Mouse (Mus musculus): ENCODE measurements around the gene Akap6.

Gene Akap6

DNA sequence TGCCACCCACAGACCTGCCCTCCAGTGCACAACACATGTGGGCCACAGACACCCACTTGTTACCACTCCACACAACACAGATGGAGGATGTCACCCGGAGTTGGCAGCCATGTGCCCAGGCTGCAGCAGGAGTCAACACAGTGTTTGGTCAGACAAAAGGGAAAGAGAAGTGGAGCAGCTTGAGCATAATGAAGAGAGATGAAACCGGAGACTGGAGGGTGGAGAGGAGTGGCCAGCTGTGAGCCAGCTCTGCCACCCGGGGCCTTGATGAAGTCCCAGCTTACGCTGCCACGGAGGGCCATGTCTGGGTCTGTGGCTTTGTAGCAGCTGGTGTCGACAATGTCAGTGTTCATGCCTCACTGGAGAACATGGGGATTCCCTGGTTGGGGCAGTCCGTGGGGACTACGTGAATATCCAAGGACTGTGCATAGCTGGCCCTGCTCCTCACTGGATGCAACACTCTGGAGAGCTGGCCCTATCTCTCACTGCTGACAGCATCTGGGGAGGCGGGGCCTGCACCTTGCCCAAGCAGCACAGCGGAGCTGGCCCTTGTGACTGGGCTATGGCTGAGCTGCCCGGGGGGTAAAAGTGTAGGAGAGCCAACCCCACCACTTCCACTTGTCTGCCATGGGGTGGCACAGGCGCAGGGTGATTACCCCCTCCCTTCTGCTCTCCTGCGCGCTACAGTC lies 148.8 kb downstream of the Akap6 start:
- no peak for DNase-seq (ENCODE audit: low read depth, low spot score)

DNA sequence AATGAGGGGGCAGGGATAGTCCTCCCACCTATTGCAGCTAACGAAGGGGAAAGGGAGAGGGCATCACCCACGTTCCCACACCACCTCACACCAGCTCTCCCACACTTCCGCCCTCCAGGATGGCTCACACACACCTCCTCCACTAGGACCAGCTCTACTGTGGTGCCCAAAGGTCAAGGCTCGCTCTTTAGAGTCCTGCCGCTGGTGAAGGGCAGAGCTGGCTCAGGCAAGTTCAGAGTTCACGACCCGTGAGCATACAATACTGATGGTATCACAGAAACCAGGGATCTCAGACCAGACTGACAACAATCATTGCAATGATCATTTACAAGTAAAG lies 149.3 kb downstream of the Akap6 start:
- no peak for DNase-seq (ENCODE audit: low read depth, low spot score)

DNA sequence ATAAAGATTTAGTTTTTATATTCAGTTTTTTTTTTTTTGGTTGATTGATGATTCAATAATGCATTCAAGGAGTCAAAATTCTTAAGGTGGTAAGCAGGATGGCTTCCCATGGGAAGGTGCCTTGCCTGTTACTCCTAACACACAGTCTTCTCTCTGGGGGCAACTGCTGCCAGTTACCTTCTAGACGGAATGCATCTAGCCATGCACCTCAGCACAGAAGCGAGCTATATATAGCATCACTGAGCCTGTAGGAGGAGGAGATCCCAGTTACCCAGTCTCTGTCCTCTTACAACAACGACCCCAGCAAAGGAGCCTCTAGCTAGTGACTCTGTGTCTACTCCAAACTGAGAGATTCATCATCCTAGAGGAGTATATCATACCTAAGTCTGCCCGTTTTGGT lies 150.1 kb downstream of the Akap6 start:
- DNase-seq (ENCODE audit: low read depth, low spot score), result no peak

GRCm38 (mm10) chr12:52850332-52851036 lies 151.3 kb downstream of the Akap6 start:
- no peak for DNase-seq (ENCODE audit: low read depth, low spot score)

DNA sequence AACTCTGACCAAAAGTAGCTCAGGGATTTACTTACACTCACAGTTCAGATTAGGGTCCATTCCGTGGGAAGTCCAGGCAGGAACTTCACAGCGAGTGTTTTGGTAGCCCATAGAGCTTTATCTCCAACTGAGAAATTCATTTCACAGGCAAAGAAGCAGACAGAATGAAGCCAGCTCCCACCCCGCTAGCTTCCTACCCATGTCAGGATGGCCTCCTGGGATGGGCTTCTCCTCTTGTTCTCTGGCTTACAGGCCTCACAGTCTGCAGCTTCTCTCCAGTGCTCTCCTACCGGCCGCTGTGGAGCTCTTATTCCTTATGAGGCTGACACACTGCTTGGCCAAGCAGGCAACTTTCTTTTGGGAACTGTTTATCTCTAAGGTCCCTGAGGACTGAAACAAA lies 152.0 kb downstream of the Akap6 start:
- no peak for DNase-seq (ENCODE audit: low read depth, low spot score)

DNA sequence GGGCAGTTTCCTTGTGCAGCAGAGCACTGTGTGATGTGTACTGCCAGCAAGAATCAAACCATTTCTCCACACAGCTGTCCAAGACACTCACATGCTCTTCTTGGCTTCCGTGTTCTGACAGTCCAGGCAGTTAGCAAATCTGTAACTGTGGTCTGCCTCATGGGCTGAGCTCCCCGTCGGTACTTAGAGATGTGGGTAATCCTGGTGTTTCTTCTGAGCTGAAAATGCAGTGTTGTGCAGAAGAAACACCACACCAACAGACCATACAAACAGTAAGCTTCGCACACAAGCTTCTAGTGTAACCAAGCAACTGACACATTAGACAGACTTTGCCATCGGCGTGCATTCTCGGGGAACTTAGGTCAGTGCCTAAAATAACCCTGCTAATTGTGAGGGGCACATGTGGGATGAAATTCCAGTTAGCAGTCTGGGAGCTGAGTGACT lies 155.1 kb downstream of the Akap6 start:
- no peak for DNase-seq (ENCODE audit: low read depth, low spot score)

DNA sequence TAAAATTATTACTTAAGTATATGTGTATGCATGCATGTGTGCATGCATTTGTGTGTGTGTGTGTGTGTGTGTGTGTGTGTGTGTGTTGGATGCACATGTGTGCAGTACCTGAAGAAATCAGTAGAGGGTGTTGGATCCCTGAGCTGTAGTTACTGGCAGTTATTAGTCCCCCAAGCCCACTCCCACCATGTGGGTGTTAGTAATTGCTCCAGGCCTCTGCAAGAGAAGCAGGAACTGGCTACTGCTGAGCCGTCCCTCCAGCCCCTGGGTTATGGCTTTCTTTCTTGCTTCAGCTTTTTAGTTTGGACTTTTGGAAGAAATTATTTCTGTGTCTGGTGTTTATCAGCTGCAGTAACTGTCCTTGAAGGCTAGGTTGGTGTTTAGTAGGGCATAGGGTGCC lies 156.9 kb downstream of the Akap6 start:
- DNase-seq (ENCODE audit: low read depth, low spot score), result no peak

GRCm38 (mm10) chr12:52857306-52857705 lies 158.1 kb downstream of the Akap6 start:
- DNase-seq (ENCODE audit: low read depth, low spot score), result no peak

DNA sequence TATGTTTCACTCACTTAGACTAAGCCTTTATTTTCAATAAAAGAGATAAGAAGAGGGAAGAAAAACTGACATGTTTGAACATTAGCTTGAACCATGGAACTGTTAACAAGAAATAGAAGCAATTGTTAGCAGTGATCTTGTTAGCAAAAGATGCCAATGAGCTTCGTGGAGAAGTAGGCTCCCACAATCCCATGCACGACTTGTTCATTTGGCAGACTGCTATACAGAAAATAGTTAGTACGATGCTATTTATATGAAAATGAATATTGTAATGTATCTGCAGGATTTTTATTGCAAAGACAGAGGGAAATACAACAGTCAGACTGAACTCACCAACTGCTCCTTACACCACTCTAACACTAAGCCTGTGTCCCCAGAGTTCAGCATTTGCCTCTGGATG lies 162.7 kb downstream of the Akap6 start:
- DNase-seq (ENCODE audit: low read depth, low spot score), result no peak

- no peak for DNase-seq (ENCODE audit: low read depth, low spot score)
These were observed 168.9 kb downstream of the Akap6 start for GRCm38 (mm10) chr12:52868000-52868624.

GRCm38 (mm10) chr12:52871604-52872003 lies 172.4 kb downstream of the Akap6 start:
- no peak for DNase-seq (ENCODE audit: low read depth, low spot score)

DNA sequence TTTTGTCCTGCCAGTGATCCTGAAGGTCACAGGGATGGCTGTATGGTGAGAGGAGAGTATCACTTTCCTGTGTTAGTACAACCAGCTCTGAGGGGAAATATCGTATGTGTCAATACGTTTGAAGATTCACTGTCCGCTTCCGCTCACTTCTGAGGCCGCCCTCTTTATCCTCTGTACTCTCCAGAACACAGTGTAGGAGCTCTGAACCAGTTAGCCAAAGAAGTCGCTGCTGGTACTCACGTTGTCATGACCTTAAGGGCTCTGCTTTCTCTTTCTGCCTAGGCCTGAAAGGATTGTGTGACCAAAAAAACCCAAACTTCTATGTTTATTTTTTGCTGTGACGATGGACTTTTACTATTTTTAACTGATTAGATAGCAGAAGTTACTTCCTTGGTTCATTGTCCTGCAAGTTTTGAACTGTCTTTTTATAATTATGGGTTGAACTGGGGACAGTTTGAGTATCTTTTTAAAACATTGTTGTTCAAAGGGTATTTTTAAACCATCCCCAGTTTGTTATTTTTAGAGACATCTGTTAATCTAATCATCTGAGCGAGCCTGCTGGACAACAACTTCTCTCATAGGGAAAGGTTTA lies 175.2 kb downstream of the Akap6 start:
- DNase-seq (ENCODE audit: low read depth, low spot score), result no peak

DNA sequence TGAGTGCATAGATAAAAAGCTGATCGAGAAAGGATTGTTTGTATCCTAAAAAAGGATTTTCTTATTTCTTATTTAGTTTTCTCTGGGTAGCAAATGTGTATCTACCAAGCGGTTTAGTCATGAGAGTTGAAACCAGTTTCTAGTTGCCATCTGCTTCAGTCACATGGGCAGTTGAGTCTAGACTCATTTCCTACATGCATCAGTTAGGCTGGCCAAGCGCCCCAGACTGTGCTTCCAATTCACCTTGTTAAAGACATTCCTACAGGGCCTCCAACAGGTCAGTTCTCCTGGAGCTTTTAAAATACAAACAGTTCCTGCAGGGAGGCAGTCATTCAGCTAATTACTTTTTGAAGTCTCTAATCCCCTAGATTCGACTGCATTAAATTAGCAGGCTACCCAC lies 176.9 kb downstream of the Akap6 start:
- DNase-seq (ENCODE audit: low read depth, low spot score), result no peak

- DNase-seq (ENCODE audit: low read depth, low spot score), result no peak
These were observed 178.0 kb downstream of the Akap6 start for GRCm38 (mm10) chr12:52876978-52877769.

DNA sequence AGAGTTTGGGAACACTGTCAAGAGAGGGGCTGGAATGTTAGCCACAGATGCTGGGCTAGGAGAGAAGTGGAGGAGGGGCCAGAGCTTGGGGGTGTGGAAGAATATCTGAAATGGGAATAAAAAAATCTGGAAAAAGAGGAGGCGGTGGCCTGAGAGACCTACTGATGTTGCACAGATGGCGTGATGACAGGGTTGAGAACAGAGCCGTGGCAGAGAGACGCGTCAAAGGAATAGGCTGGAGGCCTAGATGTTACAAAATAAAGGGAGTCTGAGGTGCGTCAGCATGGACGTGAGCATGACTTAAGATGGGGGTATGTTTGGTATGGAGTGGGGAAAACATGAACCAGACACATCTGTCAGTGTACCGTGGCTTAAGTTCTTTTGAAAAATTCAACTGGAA lies 180.1 kb downstream of the Akap6 start:
- DNase-seq (ENCODE audit: low read depth, low spot score), result no peak

- no peak for DNase-seq (ENCODE audit: low read depth, low spot score)
These were observed 193.3 kb downstream of the Akap6 start for GRCm38 (mm10) chr12:52892519-52892918.

DNA sequence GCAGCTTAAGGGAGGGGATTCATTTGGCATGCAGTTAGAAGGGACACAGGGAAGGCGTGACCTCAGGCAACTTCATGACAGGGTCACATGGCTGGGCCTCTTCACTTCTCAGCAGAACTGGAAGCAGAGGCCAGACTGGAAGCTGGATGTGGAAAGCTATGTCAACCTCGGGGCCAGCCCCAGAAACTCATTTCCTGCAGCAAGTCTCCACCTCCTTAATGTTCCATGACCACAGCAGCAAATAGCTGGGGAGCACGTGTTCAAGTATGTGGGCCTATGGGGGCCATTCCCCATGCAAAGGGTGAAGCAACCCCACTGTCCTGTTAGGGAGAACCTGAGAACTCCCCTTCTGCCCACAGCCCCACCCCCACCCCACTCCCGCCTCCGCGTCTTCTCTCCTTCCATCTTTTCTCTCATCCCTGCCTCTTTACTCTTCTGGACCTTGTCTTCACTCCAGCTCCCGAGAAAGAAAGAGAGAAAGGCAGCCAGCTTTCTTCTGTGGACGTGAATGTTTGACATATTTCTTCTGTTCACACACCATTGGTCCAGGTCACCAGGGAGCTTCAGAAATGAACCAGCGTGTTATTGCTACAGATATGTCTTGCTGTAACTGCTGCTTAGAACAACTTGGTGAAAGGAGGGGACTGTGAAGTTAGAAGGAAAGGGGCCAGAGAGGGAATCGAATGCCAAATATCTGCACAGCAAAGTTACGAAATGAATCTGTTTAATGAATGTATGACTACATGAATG lies 194.6 kb downstream of the Akap6 start:
- DNase-seq (ENCODE audit: low read depth, low spot score), result no peak

DNA sequence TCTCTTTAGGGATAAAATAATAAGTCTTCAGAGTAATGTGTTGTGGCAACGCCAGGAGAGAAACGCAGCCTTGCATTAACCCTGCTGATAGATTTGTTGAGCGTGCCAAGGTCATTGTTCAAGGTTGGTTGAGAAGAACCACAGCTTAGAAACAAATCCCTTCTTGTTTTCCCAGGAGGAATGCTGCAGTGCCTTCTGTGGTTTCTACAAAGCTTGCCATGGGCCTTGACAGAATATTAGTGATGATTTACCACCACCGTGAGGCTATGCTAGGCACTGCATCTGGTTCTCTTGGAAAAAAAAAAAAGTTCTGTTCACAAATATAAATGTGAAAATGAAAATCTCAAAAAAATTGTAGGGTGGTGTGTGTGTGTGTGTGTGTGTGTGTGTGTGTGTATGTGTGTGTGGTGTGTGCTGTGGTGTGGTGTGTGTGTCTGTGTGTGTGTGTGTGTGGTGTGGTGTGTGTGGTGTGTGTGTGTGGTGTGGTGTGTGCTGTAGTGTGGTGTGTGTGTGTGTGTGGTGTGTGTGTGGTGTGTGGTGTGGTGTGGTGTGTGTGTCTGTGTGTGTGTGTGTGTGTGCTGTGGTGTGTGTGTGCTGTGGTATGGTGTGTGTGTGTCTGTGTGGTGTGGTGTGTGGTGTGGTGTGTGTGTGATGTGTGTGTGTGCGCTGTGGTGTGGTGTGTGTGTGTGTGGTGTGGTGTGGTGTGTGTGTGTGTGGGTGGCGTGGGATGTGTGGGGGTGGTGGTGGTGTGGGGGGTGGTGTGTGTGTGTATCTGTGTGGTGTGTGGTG lies 196.7 kb downstream of the Akap6 start:
- peak; percentile 76 for DNase-seq (ENCODE audit: low read depth, low spot score)

DNA sequence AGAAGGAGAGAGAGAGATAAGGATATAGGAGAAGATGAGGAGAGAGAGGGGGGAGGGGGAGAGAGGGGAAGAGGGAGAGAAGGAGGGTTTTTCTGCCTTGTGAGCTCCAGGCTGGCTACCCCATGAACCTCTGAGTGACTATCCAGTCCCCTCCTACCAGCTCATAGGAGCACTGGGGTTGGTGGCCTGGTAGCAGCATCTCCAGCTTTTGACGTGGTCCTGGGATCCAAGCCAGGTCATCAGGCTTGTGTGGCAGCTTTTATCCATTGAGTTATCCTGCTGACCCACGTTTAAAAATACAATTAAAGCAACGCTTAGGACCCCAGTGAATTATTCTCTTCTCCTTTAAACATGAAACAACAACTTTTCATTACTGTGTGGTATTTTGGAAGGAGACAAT lies 197.6 kb downstream of the Akap6 start:
- no peak for DNase-seq (ENCODE audit: low read depth, low spot score)

DNA sequence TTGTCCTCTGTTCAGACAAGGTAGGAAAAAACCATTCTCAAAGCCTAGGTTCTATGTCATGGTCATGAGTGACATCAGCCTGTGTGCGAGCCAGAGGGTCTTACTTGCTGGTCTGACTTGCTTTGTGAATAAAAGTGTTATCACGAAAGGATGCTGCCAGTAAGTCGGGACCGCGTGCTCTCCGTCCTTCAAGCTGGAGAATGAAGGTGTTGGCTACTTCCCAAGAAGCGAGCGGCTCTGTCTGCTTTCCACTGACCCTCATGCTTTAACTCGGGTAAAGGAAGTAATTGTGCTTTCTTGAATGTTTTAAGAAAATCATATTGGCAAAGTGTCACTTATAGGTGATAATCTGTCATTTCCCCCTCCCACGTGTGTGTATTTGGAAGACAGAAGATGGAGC lies 198.9 kb downstream of the Akap6 start:
- no peak for DNase-seq (ENCODE audit: low read depth, low spot score)
